Mouse (Mus musculus) intestine, postnatal 0 days (tissue): Measurements from ENCODE around the gene Ano4. TPM values are rescaled to one million over a fixed set of nuclear protein-coding genes. Genes with fewer than 3 reads are reported as not detected.

Experiments used
- ATAC-seq: fragments of 200-750 bp; cut with Nextera tagmentation; 2 replicates; pipeline ENCODE4 v1.8.0; 2017; ENCODE audit warnings: mild to moderate bottlenecking, moderate TSS enrichment, moderate library complexity
- H3K27ac ChIP-seq: fragments of 300-500 bp; sonication (generic); 2 replicates; pipeline ENCODE4 v1.5.1; 2014; ENCODE audit warnings: mild to moderate bottlenecking, low read depth, low read length, moderate library complexity
- H3K27me3 ChIP-seq: fragments of 300-500 bp; sonication (generic); replicated peaks from 2 replicates; pipeline ENCODE4 v1.6.1; 2014; ENCODE audit warnings: low read length, mixed read lengths; ENCODE audit not compliant: control insufficient read depth, insufficient read depth
- H3K36me3 ChIP-seq: fragments of 300-500 bp; sonication (generic); 2 replicates; pipeline ENCODE4 v1.6.1; 2014; ENCODE audit warnings: mild to moderate bottlenecking, moderate library complexity; ENCODE audit not compliant: control insufficient read depth, insufficient read depth
- H3K4me1 ChIP-seq: fragments of 300-500 bp; sonication (generic); replicated peaks from 2 replicates; pipeline ENCODE4 v1.6.1; 2014; ENCODE audit warnings: antibody characterized with exemption, low read length, mixed read lengths; ENCODE audit not compliant: control insufficient read depth, insufficient read depth
- H3K4me2 ChIP-seq: fragments of 300-500 bp; sonication (generic); replicated peaks from 2 replicates; pipeline ENCODE4 v1.6.1; 2014; ENCODE audit warnings: low read depth, mild to moderate bottlenecking, moderate library complexity
- H3K4me3 ChIP-seq: fragments of 300-500 bp; sonication (generic); 2 replicates; pipeline ENCODE4 v1.5.1; 2014; ENCODE audit warnings: low read depth, low read length
- H3K9ac ChIP-seq: fragments of 300-500 bp; sonication (generic); 2 replicates; pipeline ENCODE4 v1.6.1; 2014; ENCODE audit warnings: mild to moderate bottlenecking, low read depth, low read length
- H3K9me3 ChIP-seq: fragments of 300-500 bp; sonication (generic); 2 replicates; pipeline ENCODE4 v1.6.1; 2016; ENCODE audit warnings: mixed run types; ENCODE audit not compliant: control insufficient read depth
- CTCF ChIP-seq: sonication (generic); IDR thresholded peaks from 2 replicates; pipeline ENCODE4 v1.5.1; 2016; ENCODE audit warnings: low read depth, mild to moderate bottlenecking, control low read depth, antibody characterized with exemption, moderate library complexity
- WGBS: fragments of 180-500 bp; shearing (Covaris S2); extraction: QIAGEN DNeasy Blood & Tissue Kit; methylation state at CpG from one replicate; pipeline ENCODE4 v1.1.7; 2014; 5-methylcytosine and 5-hydroxymethylcytosine counted together
- polyA plus RNA-seq: library from polyadenylated mRNA; unstranded; fragments of >200 nt; fragmentation: Nextera tagmentation; extraction: Ambion mirVana; gene quantifications from 2 replicates; pipeline ENCODE4 v1.2.1, GENCODE M21; 2015

Ano4 gene
- polyA plus RNA-seq, 1 experiment from 2014 or later, result not detected

GRCm38 (mm10) chr10:89194440-89194839 lies 150.1 kb downstream of the Ano4 start:
- H3K4me3 ChIP-seq, result no peak overlapping the region
- H3K9ac ChIP-seq, result no peak overlapping the region
- H3K4me2 ChIP-seq, result no peak overlapping the region
- TF ChIP-seq CTCF, result no peak
- WGBS, result 65% methylated on average over 7 of the region's 7 CpGs
- no peaks in the 10 kb centered on the region for H3K4me1 ChIP-seq
- no peak overlapping the region for H3K27ac ChIP-seq
- no peaks in the 10 kb centered on the region for H3K36me3 ChIP-seq
- no peaks in the 10 kb centered on the region for H3K9me3 ChIP-seq
- H3K27me3 ChIP-seq, result no peaks in the 10 kb centered on the region
- no peak for ATAC-seq

GRCm38 (mm10) chr10:89177921-89178320 lies 166.6 kb downstream of the Ano4 start:
- no peak overlapping the region for H3K27ac ChIP-seq
- H3K4me1 ChIP-seq, result no peaks in the 10 kb centered on the region
- 85% methylated on average over 4 of the region's 4 CpGs for WGBS
- no peak for ATAC-seq
- no peak overlapping the region for H3K4me2 ChIP-seq
- no peak overlapping the region for H3K9ac ChIP-seq
- H3K36me3 ChIP-seq, result no peaks in the 10 kb centered on the region
- H3K4me3 ChIP-seq, result no peak overlapping the region
- H3K9me3 ChIP-seq, result no peaks in the 10 kb centered on the region
- TF ChIP-seq CTCF, result no peak
- H3K27me3 ChIP-seq, result no peaks in the 10 kb centered on the region

GRCm38 (mm10) chr10:89164533-89164932 lies 180.0 kb downstream of the Ano4 start:
- 89% methylated on average over 1 of the region's 1 CpGs for WGBS

GRCm38 (mm10) chr10:89155502-89155901 lies 189.1 kb downstream of the Ano4 start:
- Histone ChIP-seq H3K9me3 (no peaks in the 10 kb centered on the region), H3K4me3 (no peak overlapping the region), H3K36me3 (no peaks in the 10 kb centered on the region), H3K4me2 (no peak overlapping the region), H3K27me3 (no peaks in the 10 kb centered on the region), H3K4me1 (no peaks in the 10 kb centered on the region), H3K27ac (no peak overlapping the region), H3K9ac (no peak overlapping the region)
- no peak for TF ChIP-seq CTCF
- no peak for ATAC-seq
- WGBS, result 67% methylated on average over 2 of the region's 2 CpGs

More at GRCm38 (mm10) chr10:89164533-89164932, 180.0 kb downstream of the Ano4 start:
- Histone ChIP-seq H3K9ac (no peak overlapping the region), H3K27me3 (no peaks in the 10 kb centered on the region), H3K36me3 (no peaks in the 10 kb centered on the region), H3K4me1 (no peaks in the 10 kb centered on the region), H3K4me3 (no peak overlapping the region), H3K27ac (no peak overlapping the region), H3K9me3 (no peaks in the 10 kb centered on the region), H3K4me2 (no peak overlapping the region)
- ATAC-seq, result no peak
- TF ChIP-seq CTCF, result no peak

DNA sequence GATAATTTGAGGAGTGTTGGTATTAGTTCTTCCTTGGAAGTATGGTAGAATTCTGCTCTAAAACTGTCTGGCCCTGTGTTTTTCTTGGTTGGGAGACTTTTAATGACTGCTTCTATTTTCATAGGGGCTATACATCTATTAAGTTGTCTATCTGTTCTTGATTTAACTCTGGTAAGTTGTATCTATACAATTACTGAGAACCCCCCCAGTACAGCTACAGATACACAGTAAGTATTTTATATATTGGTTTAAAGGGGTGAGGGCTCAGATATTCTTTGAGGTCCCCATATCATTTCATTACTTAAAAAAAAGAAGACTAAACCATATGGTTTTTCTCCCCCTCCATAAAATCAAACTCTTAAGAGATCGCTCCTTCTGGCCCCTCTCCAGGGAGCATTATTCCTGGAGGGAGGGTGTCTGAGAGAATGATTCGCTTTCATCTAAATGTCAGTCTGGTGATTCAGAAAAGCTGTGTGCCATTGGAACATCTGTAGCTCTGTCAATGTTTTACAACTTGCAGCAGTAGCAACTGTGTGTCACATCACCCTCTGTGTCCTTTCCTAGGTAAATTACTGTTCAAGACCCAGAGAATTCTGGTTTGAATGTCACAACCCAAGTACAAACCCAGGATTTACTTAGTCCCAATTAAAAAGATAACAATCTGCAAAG lies 189.6 kb downstream of the Ano4 start:
- no peaks in the 10 kb centered on the region for H3K27me3 ChIP-seq
- no peaks in the 10 kb centered on the region for H3K9me3 ChIP-seq
- no peak overlapping the region for H3K4me3 ChIP-seq
- ATAC-seq, result no peak
- H3K4me1 ChIP-seq, result no peaks in the 10 kb centered on the region
- H3K9ac ChIP-seq, result no peak overlapping the region
- no peak for TF ChIP-seq CTCF
- no peak overlapping the region for H3K27ac ChIP-seq
- WGBS, result 60% methylated on average over 2 of the region's 2 CpGs
- H3K36me3 ChIP-seq, result no peaks in the 10 kb centered on the region
- no peak overlapping the region for H3K4me2 ChIP-seq

GRCm38 (mm10) chr10:89149166-89149565 lies 195.4 kb downstream of the Ano4 start:
- Histone ChIP-seq H3K9ac (no peak overlapping the region), H3K4me3 (no peak overlapping the region), H3K36me3 (no peaks in the 10 kb centered on the region), H3K27ac (no peak overlapping the region), H3K4me2 (no peak overlapping the region), H3K4me1 (no peaks in the 10 kb centered on the region), H3K9me3 (no peaks in the 10 kb centered on the region), H3K27me3 (no peaks in the 10 kb centered on the region)
- no peak for ATAC-seq
- no peak for TF ChIP-seq CTCF
- 79% methylated on average over 11 of the region's 11 CpGs for WGBS
